Mouse (Mus musculus) stomach, embryonic 16.5 days (tissue): ENCODE data around the gene Slc11a1. TPM values are rescaled to one million over a fixed set of nuclear protein-coding genes. Genes with fewer than 3 reads are reported as not detected.

Experiments used
- ATAC-seq: fragments of 200-750 bp; cut with Nextera tagmentation; 2 replicates; pipeline ENCODE4 v1.8.0; 2017; ENCODE audit warnings: moderate number of reproducible peaks, moderate TSS enrichment; ENCODE audit not compliant: insufficient read depth, low FRiP score
- H3K27ac ChIP-seq: fragments of 300-500 bp; sonication (generic); 2 replicates; pipeline ENCODE4 v1.5.1; 2014; ENCODE audit warnings: low read length
- H3K27me3 ChIP-seq: fragments of 300-500 bp; sonication (generic); 2 replicates; pipeline ENCODE4 v1.6.1; 2014; ENCODE audit warnings: low read length, control low read depth, mixed read lengths; ENCODE audit not compliant: control insufficient read depth, insufficient read depth
- H3K36me3 ChIP-seq: fragments of 300-500 bp; sonication (generic); 2 replicates; pipeline ENCODE4 v1.6.1; 2014; ENCODE audit warnings: low read length; ENCODE audit not compliant: control insufficient read depth, insufficient read depth
- H3K4me1 ChIP-seq: fragments of 300-500 bp; sonication (generic); 2 replicates; pipeline ENCODE4 v1.6.1; 2014; ENCODE audit warnings: low read length, control low read depth, mixed read lengths; ENCODE audit not compliant: control insufficient read depth, insufficient read depth
- H3K4me2 ChIP-seq: fragments of 300-500 bp; sonication (generic); 2 replicates; pipeline ENCODE4 v1.6.1; 2014; ENCODE audit warnings: low read depth, low read length, mixed read lengths
- H3K4me3 ChIP-seq: fragments of 300-500 bp; sonication (generic); replicated peaks from 2 replicates; pipeline ENCODE4 v1.5.1; 2014; ENCODE audit warnings: mild to moderate bottlenecking, low read length
- H3K9ac ChIP-seq: fragments of 300-500 bp; sonication (generic); 2 replicates; pipeline ENCODE4 v1.6.1; 2014; ENCODE audit warnings: low read length
- H3K9me3 ChIP-seq: fragments of 300-500 bp; sonication (generic); replicated peaks from 2 replicates; pipeline ENCODE4 v1.6.1; 2016; ENCODE audit warnings: low read length, control low read depth; ENCODE audit not compliant: control insufficient read depth
- WGBS: fragments of 180-500 bp; shearing (Covaris S2); extraction: QIAGEN DNeasy Blood & Tissue Kit; methylation state at CpG from one replicate; pipeline ENCODE4 v1.1.7; 2014; 5-methylcytosine and 5-hydroxymethylcytosine counted together
- microRNA counts: library from miRNA; unstranded; fragments of <30 nt; microRNA quantifications from one replicate; lab custom pipeline; 2016
- microRNA-seq: library from miRNA; unstranded; fragments of <30 nt; microRNA quantifications from one replicate; pipeline ENCODE4, GENCODE M21; 2016
- polyA plus RNA-seq: library from polyadenylated mRNA; unstranded; fragments of >200 nt; fragmentation: Nextera tagmentation; extraction: Ambion mirVana; gene quantifications from 2 replicates; pipeline ENCODE4 v1.2.1, GENCODE M21; 2015

The Slc11a1 gene
- polyA plus RNA-seq, 1 experiment from 2014 or later, result 8.7 TPM

GRCm38 (mm10) chr1:74433220-74433619 lies 58.2 kb downstream of the Slc11a1 start:
- no peaks in the 10 kb centered on the region for H3K36me3 ChIP-seq
- WGBS, result 75% methylated on average over 6 of the region's 6 CpGs
- no peak overlapping the region for H3K4me2 ChIP-seq
- no peak overlapping the region for H3K9ac ChIP-seq
- 0 out of 2 replicates have a peak, but pooled peaks cover 6% of the 10 kb centered on the region for H3K4me1 ChIP-seq
- no peaks in the 10 kb centered on the region for H3K27me3 ChIP-seq
- ATAC-seq, result peak; percentile 48; the same call in 1 of the 2 replicates
- no peak overlapping the region; the same call in 1 of the 2 replicates for H3K27ac ChIP-seq
- H3K9me3 ChIP-seq, result no peaks in the 10 kb centered on the region
- no peak overlapping the region for H3K4me3 ChIP-seq

- Histone ChIP-seq H3K36me3 (no peaks in the 10 kb centered on the region), H3K4me2 (no peak overlapping the region), H3K27me3 (no peaks in the 10 kb centered on the region), H3K9me3 (no peaks in the 10 kb centered on the region), H3K27ac (peak overlapping the region; percentile 74), H3K9ac (no peak overlapping the region), H3K4me1 (0 out of 2 replicates have a peak, but pooled peaks cover 6% of the 10 kb centered on the region), H3K4me3 (no peak overlapping the region)
- 39% methylated on average over 5 of the region's 5 CpGs for WGBS
- 0 out of 2 replicates have a peak, but pooled peaks have one; percentile 27 for ATAC-seq
Measured at GRCm38 (mm10) chr1:74434596-74434995, 59.6 kb downstream of the Slc11a1 start.

- H3K4me3 ChIP-seq, result no peak overlapping the region
- no peak overlapping the region for H3K4me2 ChIP-seq
- H3K9me3 ChIP-seq, result no peaks in the 10 kb centered on the region
- 0 out of 2 replicates have a peak, but pooled peaks cover 6% of the 10 kb centered on the region for H3K4me1 ChIP-seq
- H3K9ac ChIP-seq, result no peak overlapping the region
- 55% methylated on average over 6 of the region's 6 CpGs for WGBS
- peak; percentile 79; the same call in 1 of the 2 replicates for ATAC-seq
- peak overlapping the region; percentile 56 for H3K27ac ChIP-seq
- H3K36me3 ChIP-seq, result peaks cover 1% of the 10 kb centered on the region; the same call in 1 of the 2 replicates
- H3K27me3 ChIP-seq, result no peaks in the 10 kb centered on the region
Measured at GRCm38 (mm10) chr1:74435563-74435962, 60.6 kb downstream of the Slc11a1 start.

MicroRNAs encoded within 50 kb of the gene (microRNA counts, 519-probe panel; counts per million panel counts)
- 3,348 counts per million, percentile 77 among the panel's probes with 10 or more counts for microRNA mmu-miR-26b (lab: Ali Mortazavi, UCI)

Small RNAs within 50 kb of the gene (microRNA-seq; reads per million reads assigned to microRNA genes)
- gene Mir26b, result 40,456 reads per million, percentile 99 among the genes with 10 or more reads in this experiment

Other genes starting within 250 kb of the Slc11a1 start
- 0.25 and 0.44 TPM in 2 replicates for gene Rufy4, start 249.7 kb upstream of the Slc11a1 start, polyA plus RNA-seq
- gene Cxcr2, start 221.2 kb upstream of the Slc11a1 start, polyA plus RNA-seq, result 0.52 and 0.94 TPM in 2 replicates
- not detected in 2 replicates for gene Cxcr1, start 180.6 kb upstream of the Slc11a1 start, polyA plus RNA-seq
- 544 and 546 TPM in 2 replicates for gene Arpc2, start 139.1 kb upstream of the Slc11a1 start, polyA plus RNA-seq
- 1.0 and 1.2 TPM in 2 replicates for gene Gpbar1, start 96.6 kb upstream of the Slc11a1 start, polyA plus RNA-seq
- gene Aamp, start 90.5 kb upstream of the Slc11a1 start, polyA plus RNA-seq, result 227 and 252 TPM in 2 replicates
- gene Pnkd, start 90.3 kb upstream of the Slc11a1 start, polyA plus RNA-seq, result 108 and 119 TPM in 2 replicates
- gene Tmbim1, start 69.6 kb upstream of the Slc11a1 start, polyA plus RNA-seq, result 105 and 150 TPM in 2 replicates
- 0.66 and 0.77 TPM in 2 replicates for gene Catip, start 13.1 kb upstream of the Slc11a1 start, polyA plus RNA-seq
- 77.9 and 88.9 TPM in 2 replicates for gene Ctdsp1, start 16.3 kb downstream of the Slc11a1 start, polyA plus RNA-seq
- gene Vil1, start 34.2 kb downstream of the Slc11a1 start, polyA plus RNA-seq, result 29.1 and 29.8 TPM in 2 replicates
- gene Cnot9, start 130.9 kb downstream of the Slc11a1 start, polyA plus RNA-seq, result 45.8 and 46.3 TPM in 2 replicates
- gene Plcd4, start 167.7 kb downstream of the Slc11a1 start, polyA plus RNA-seq, result 0.25 and 0.93 TPM in 2 replicates
- 26.4 and 27.0 TPM in 2 replicates for gene Usp37, start 169.1 kb downstream of the Slc11a1 start, polyA plus RNA-seq
- gene Zfp142, start 213.1 kb downstream of the Slc11a1 start, polyA plus RNA-seq, result 5.0 and 5.3 TPM in 2 replicates
- gene Bcs1l, start 213.1 kb downstream of the Slc11a1 start, polyA plus RNA-seq, result 17.0 and 17.2 TPM in 2 replicates
- gene Rnf25, start 226.2 kb downstream of the Slc11a1 start, polyA plus RNA-seq, result 32.1 and 33.2 TPM in 2 replicates
- gene Stk36, start 226.2 kb downstream of the Slc11a1 start, polyA plus RNA-seq, result 5.2 and 5.4 TPM in 2 replicates